Mouse (Mus musculus) heart, embryonic 11.5 days (tissue): ENCODE data around the gene Hgfac. TPM values are rescaled to one million over a fixed set of nuclear protein-coding genes. Genes with fewer than 3 reads are reported as not detected.

Source experiments
- ATAC-seq: fragments of 200-750 bp; cut with Nextera tagmentation; replicated peaks from 2 replicates; pipeline ENCODE4 v1.8.0; 2017; ENCODE audit warnings: moderate library complexity; ENCODE audit not compliant: insufficient number of reproducible peaks, low FRiP score, low TSS enrichment
- H3K27ac ChIP-seq: fragments of 300-500 bp; sonication (generic); 2 replicates; pipeline ENCODE4 v1.5.1; 2014; ENCODE audit warnings: mild to moderate bottlenecking, low read depth, low read length
- H3K27me3 ChIP-seq: fragments of 300-500 bp; sonication (generic); 2 replicates; pipeline ENCODE4 v1.6.1; 2014; ENCODE audit warnings: mild to moderate bottlenecking, low read length, mixed read lengths; ENCODE audit not compliant: control insufficient read depth, insufficient read depth
- H3K36me3 ChIP-seq: fragments of 300-500 bp; sonication (generic); 2 replicates; pipeline ENCODE4 v1.6.1; 2014; ENCODE audit warnings: mild to moderate bottlenecking, low read length, moderate library complexity, mixed read lengths; ENCODE audit not compliant: control insufficient read depth, insufficient read depth
- H3K4me1 ChIP-seq: fragments of 300-500 bp; sonication (generic); 2 replicates; pipeline ENCODE4 v1.6.1; 2014; ENCODE audit warnings: low read length; ENCODE audit not compliant: control insufficient read depth, insufficient read depth
- H3K4me2 ChIP-seq: fragments of 300-500 bp; sonication (generic); 2 replicates; pipeline ENCODE4 v1.6.1; 2014; ENCODE audit warnings: mild to moderate bottlenecking, moderate library complexity
- H3K4me3 ChIP-seq: fragments of 300-500 bp; sonication (generic); 2 replicates; pipeline ENCODE4 v1.5.1; 2014; ENCODE audit warnings: low read depth, low read length
- H3K9ac ChIP-seq: fragments of 300-500 bp; sonication (generic); 2 replicates; pipeline ENCODE4 v1.6.1; 2014; ENCODE audit warnings: mild to moderate bottlenecking, low read depth, low read length, moderate library complexity
- H3K9me3 ChIP-seq: fragments of 300-500 bp; sonication (generic); replicated peaks from 2 replicates; pipeline ENCODE4 v1.6.1; 2016; ENCODE audit warnings: low read length; ENCODE audit not compliant: control insufficient read depth
- WGBS: fragments of 180-500 bp; shearing (Covaris S2); extraction: QIAGEN DNeasy Blood & Tissue Kit; methylation state at CpG from one replicate; pipeline ENCODE4 v1.1.7; 2014; ENCODE audit not compliant: insufficient replicate concordance; 5-methylcytosine and 5-hydroxymethylcytosine counted together
- polyA plus RNA-seq: library from polyadenylated mRNA; unstranded; fragments of >200 nt; fragmentation: Nextera tagmentation; extraction: Ambion mirVana; gene quantifications from 2 replicates; pipeline ENCODE4 v1.2.1, GENCODE M21; 2014

The Hgfac gene
- polyA plus RNA-seq, 1 experiment from 2014 or later: 0.66 TPM

DNA sequence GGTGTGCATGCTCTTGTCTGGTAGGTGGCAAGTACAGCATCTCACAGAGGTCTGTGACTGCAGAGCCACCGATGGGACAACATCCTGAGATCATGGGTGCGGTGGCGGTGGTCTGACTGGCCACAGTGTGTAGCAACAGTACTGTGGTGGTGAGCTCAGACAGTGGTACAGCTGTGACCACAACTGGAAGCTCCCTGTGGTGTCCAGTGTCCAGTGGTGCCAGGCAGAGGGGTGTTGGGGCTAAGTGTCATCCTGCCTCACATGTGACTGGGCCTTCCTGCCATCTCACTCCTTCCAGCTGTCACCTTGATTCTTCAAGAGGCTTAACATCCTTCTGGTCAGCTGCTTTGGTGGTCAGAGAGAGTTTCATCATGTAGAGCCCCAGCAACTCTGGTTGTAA lies 13.3 kb downstream of the Hgfac start:
- H3K4me1 ChIP-seq: peaks cover 13% of the 10 kb centered on the region
- H3K36me3 ChIP-seq: no peaks in the 10 kb centered on the region
- no peak for ATAC-seq
- no peak overlapping the region for H3K27ac ChIP-seq
- H3K4me3 ChIP-seq: no peak overlapping the region
- H3K4me2 ChIP-seq: no peak overlapping the region
- 83% methylated on average over 3 of the region's 3 CpGs for WGBS
- no peaks in the 10 kb centered on the region for H3K9me3 ChIP-seq
- peaks cover 43% of the 10 kb centered on the region for H3K27me3 ChIP-seq
- no peak overlapping the region for H3K9ac ChIP-seq

DNA sequence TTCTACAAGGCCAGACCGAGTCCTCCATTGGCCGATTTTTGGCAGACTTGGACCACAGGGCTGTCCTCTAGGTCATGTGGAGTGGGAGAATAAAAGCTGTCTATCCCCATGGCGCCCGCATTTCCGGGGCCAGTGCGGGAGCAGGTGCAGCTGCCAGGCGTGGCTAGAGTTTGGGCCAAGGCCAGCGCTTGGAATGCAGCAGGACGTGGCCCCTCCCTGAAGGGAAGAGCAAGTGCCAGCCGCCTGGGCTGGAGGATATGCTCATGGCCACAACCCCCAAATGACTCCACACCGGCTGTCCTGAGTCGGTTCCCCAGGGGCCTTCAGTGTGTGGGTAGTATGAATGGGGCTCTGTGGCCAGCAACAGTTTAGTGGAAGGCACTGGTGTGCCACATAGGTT lies 13.8 kb downstream of the Hgfac start:
- Histone ChIP-seq H3K4me2 (no peak overlapping the region), H3K9me3 (no peaks in the 10 kb centered on the region), H3K4me1 (peaks cover 18% of the 10 kb centered on the region), H3K4me3 (no peak overlapping the region), H3K36me3 (no peaks in the 10 kb centered on the region), H3K27me3 (peaks cover 43% of the 10 kb centered on the region), H3K9ac (no peak overlapping the region), H3K27ac (no peak overlapping the region)
- ATAC-seq: no peak
- 77% methylated on average over 12 of the region's 12 CpGs for WGBS

DNA sequence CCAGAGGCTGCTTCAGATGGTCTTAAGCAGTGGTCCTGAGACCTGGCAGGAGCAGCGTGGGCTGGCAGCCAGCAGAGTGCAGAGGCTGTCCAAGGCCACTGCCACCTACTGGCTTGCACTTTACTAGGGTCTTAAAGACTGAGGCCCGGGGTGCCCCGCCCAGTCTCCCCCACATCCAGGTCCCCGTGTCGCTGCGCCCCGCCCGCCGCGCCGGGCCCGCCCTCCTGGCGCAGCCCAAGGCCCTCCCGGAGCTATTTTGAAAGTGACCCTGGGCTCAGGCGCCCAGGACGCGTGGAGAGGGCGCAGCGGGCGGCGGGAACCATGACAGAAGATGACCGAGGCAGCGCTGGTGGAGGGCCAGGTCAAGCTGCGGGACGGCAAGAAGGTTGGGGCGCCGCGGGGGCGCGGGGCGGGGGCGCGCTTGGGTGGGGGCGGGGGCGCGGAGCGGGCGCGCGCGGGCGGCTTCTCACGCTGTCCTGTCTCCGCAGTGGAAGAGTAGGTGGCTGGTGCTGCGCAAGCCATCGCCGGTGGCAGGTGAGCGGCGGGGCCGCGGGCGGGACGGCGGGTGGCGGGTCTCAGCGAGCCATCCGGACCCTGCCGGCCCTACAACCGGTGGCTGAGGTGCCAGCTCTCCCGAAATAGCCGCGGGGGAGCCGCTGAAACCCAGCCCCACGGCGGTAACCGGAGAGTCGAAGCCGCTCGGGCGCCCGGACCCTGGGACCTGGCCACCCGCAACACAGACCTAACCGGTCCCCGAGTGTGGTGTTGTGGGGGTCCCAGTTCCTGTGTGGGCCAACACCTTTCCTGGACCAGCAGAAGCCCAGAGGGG lies 15.5 kb downstream of the Hgfac start, which contains the start of gene Dok7:
TSS of gene Dok7 (plus strand) at position 163 of the 829 bp plus-strand sequence.
- peaks cover 22% of the 10 kb centered on the region for H3K4me1 ChIP-seq
- H3K9me3 ChIP-seq: no peaks in the 10 kb centered on the region
- peak within 1 kb of the TSS; percentile 93 for H3K4me2 ChIP-seq
- peaks cover 43% of the 10 kb centered on the region for H3K27me3 ChIP-seq
- ATAC-seq: peak; percentile 55; the same call in 1 of the 2 replicates
- H3K9ac ChIP-seq: peak within 1 kb of the TSS; percentile 76
- WGBS: 2% methylated on average over 64 of the region's 74 CpGs
- H3K36me3 ChIP-seq: no peaks in the 10 kb centered on the region
- no peak within 1 kb of the TSS for H3K27ac ChIP-seq
- H3K4me3 ChIP-seq: peak within 1 kb of the TSS; percentile 67

DNA sequence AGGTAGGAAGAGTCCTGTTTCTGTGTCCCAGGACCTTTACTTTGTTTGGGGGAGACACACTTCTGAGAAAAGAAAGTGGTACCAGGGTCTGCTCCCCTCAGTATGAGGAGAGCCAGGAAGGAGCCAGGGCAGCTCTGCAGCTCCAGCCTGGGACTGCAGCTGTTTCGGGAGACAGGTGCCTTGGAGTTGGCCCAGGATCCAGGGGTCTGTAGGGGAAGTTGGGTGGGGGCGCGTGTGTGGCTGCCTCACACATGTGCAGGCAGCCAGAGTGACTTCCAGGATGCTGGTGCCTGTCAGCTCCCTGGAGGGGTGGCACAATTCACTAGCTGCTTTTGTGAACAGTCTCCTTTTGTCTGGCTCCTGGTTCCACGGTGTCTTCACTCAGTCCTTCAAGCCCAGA lies 16.3 kb downstream of the Hgfac start:
- peak overlapping the region; percentile 67 for H3K4me3 ChIP-seq
- H3K4me2 ChIP-seq: peak overlapping the region; percentile 93
- H3K4me1 ChIP-seq: peaks cover 22% of the 10 kb centered on the region
- 25% methylated on average over 4 of the region's 4 CpGs for WGBS
- H3K27ac ChIP-seq: no peak overlapping the region
- no peaks in the 10 kb centered on the region for H3K9me3 ChIP-seq
- no peak for ATAC-seq
- H3K27me3 ChIP-seq: peaks cover 43% of the 10 kb centered on the region
- no peaks in the 10 kb centered on the region for H3K36me3 ChIP-seq
- H3K9ac ChIP-seq: peak overlapping the region; percentile 76

DNA sequence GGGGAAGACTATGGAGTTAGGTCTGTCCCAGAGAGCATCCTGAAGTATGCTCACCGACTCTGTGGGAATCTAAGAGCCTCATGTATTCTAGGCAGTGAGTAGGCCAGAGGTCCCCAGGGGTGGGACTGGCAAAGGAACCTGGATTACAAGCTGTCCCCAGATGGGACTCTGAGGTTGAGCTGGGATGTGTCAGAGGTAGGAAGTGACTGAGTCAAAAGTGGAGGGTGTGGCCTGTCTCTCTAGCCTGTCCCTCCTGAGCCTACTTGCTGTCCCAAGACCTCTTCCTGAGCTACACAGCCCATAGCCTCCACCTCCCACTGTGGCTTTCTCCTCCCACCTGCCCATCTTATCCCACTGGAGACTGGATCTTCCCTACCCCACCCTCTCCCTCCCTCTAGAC lies 16.9 kb downstream of the Hgfac start:
- Histone ChIP-seq H3K9me3 (no peaks in the 10 kb centered on the region), H3K27me3 (peaks cover 43% of the 10 kb centered on the region), H3K4me2 (peak overlapping the region; percentile 93), H3K4me1 (peaks cover 22% of the 10 kb centered on the region), H3K4me3 (peak overlapping the region; percentile 67; the same call in 1 of the 2 replicates), H3K36me3 (no peaks in the 10 kb centered on the region), H3K27ac (no peak overlapping the region), H3K9ac (no peak overlapping the region)
- no peak for ATAC-seq
- WGBS: 55% methylated on average over 1 of the region's 1 CpGs

DNA sequence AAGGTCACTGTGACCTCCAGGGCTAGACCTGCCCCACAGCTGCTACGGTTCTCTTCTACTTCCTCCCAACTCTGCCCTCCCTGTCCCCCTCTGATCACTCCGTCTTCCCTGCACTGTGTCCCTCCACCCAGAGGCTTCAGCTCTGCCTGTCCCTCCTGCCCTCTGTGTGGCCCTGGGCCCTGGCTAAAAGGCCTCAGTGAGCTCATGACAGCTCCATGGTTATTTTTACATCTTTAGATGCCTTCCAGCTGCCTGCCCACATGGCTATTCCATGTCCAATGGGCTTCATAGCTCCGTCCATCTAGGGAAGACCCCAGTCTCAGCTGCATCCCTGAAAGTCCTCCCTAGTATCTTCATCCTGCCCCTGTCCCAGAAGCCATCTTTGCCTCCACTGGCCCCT lies 18.8 kb downstream of the Hgfac start:
- H3K27me3 ChIP-seq: peaks cover 36% of the 10 kb centered on the region
- no peak overlapping the region for H3K9ac ChIP-seq
- H3K36me3 ChIP-seq: no peaks in the 10 kb centered on the region
- no peak overlapping the region; the same call in 1 of the 2 replicates for H3K4me2 ChIP-seq
- H3K4me3 ChIP-seq: no peak overlapping the region
- peak overlapping the region; percentile 68 for H3K27ac ChIP-seq
- WGBS: 38% methylated on average over 3 of the region's 3 CpGs
- ATAC-seq: no peak
- no peaks in the 10 kb centered on the region for H3K9me3 ChIP-seq
- peaks cover 22% of the 10 kb centered on the region for H3K4me1 ChIP-seq

DNA sequence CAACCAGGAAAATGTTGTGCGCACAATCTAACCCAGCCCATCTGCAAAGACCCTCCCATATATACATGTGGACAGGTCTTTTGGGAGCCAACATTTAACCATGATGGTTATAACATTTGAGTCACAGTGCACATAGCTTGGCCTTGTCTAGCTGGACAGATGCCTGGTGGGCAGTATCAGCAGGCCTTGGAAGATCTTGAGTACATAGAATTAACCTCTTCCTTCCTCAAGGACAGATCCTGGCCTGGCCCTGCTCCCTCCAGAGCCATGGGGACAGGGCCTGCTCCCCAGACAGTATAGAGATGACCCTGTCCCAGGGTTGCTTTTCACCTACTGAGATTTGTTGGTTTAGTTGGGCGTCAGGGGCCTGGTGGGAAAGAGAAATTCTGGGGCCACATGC lies 28.5 kb downstream of the Hgfac start:
- Histone ChIP-seq H3K4me2 (no peak overlapping the region), H3K36me3 (no peaks in the 10 kb centered on the region), H3K4me1 (no peaks in the 10 kb centered on the region), H3K27me3 (no peaks in the 10 kb centered on the region), H3K27ac (no peak overlapping the region), H3K4me3 (no peak overlapping the region), H3K9me3 (no peaks in the 10 kb centered on the region), H3K9ac (no peak overlapping the region)
- ATAC-seq: no peak
- 86% methylated on average over 2 of the region's 2 CpGs for WGBS

DNA sequence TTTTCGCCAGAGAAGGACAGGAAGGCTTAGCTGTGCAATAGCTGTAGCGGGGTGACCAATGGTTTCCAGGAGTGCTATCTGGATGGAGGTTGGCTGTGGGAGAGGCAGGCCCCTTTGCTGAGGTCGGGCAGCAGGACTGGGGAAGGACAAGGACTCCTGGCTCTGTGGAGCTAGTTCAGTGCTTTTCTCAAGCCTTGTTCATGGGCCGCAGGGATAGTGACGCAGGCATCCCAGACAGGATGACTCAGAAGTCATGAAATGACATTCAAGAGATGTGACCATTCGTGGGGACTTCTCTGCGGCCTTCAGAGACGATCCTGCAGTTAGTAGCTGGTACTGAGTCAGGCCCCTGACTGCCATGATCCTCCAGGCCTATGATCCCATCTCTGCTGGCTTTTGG lies 29.0 kb downstream of the Hgfac start:
- WGBS: 73% methylated on average over 8 of the region's 8 CpGs
- no peak overlapping the region for H3K4me3 ChIP-seq
- H3K4me2 ChIP-seq: no peak overlapping the region
- no peaks in the 10 kb centered on the region for H3K27me3 ChIP-seq
- no peaks in the 10 kb centered on the region for H3K36me3 ChIP-seq
- no peak overlapping the region for H3K9ac ChIP-seq
- no peak for ATAC-seq
- no peaks in the 10 kb centered on the region for H3K9me3 ChIP-seq
- no peak overlapping the region for H3K27ac ChIP-seq
- no peaks in the 10 kb centered on the region for H3K4me1 ChIP-seq

DNA sequence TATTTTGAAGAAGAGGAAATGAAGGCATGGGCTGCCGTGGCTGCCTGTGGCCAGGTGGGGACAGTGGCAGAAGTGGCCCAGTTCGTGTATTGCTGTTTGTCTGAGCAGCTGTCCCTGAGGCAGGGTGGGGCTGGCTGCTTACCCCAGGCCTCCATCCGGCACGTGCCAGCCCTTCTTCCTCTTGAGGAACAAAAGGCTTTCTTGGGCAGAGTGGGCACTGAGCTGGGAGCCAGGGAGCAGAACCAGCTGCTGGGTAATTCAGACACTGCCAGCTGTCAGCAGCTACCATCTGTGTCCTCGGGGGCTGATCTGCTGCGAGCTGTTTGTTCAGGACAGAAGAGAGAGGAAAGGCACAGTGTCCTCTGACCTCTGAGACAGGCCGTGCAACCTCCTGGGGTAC lies 29.6 kb downstream of the Hgfac start:
- Histone ChIP-seq H3K4me2 (no peak overlapping the region), H3K4me3 (no peak overlapping the region), H3K4me1 (no peaks in the 10 kb centered on the region), H3K36me3 (no peaks in the 10 kb centered on the region), H3K9me3 (no peaks in the 10 kb centered on the region), H3K9ac (no peak overlapping the region), H3K27ac (no peak overlapping the region), H3K27me3 (no peaks in the 10 kb centered on the region)
- ATAC-seq: no peak
- 67% methylated on average over 7 of the region's 7 CpGs for WGBS
